Comparison of ENCODE assay signal across 8 mouse cellular contexts in the genomic region with DNA sequence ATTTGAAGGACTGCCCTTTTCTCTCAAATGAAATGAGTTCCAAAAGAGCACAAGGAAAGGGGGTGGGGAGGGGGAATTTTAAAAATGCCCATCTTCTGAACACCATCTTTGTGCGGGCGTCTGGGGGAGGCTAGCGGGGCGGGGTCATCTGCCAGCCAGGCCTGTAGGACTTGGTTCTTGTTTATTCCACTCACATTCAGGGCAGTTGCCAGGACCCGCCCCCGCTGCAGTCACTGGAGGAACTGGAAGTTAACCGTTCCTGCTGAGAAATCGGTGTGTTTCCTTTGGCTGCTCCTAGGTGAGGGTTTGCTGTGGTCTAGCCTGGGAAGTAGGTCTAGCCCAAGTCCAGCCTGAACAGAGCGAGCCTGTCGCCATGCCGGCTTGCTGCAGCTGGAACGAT. TPM values are rescaled to one million over a fixed set of nuclear protein-coding genes. Genes with fewer than 3 reads are reported as not detected.
A peak's percentile ranks its signal among the peaks of the same experiment; 100 is the strongest.
DNase-seq lines count a peak whose midpoint lies in the region; ATAC-seq and TF ChIP-seq lines count a peak whose summit lies in the region.

A gene (plus strand): TSS at position 211 of the 400 bp plus-strand sequence.

- peak; percentile 75 for ATAC-seq in hindbrain, embryonic 15.5 days (ENCODE audit: low FRiP score, low read depth)
- no peak for ATAC-seq in midbrain, postnatal 0 days (ENCODE audit: low FRiP score)

- H3K27me3 ChIP-seq in MEL (ENCODE audit: control insufficient read depth in 1 of 2, insufficient read depth in 2 of 2, low read length in 2 of 2), result no peaks in the 10 kb centered on the region
- H3K27me3 ChIP-seq in hindbrain, embryonic 15.5 days, result no peaks in the 10 kb centered on the region
- no peaks in the 10 kb centered on the region for H3K27me3 ChIP-seq in midbrain, postnatal 0 days (ENCODE audit: insufficient read depth, low read length)

- TF ChIP-seq CTCF in MEL (IDR thresholded peaks at IDR 0.05 in 2 of 3, conservative IDR thresholded peaks at IDR 0.05 in 1 of 3; ENCODE audit: control insufficient read depth in 1 of 3, insufficient read depth in 1 of 3, low read depth in 2 of 3, low read length in 3 of 3, poor library complexity in 1 of 3, severe bottlenecking in 1 of 3), result no peak
- TF ChIP-seq CTCF in midbrain, postnatal 0 days (IDR thresholded peaks at IDR 0.05), result no peak

- peak within 1 kb of the TSS; percentile 46 to 70 for H3K4me3 ChIP-seq in MEL (ENCODE audit: control insufficient read depth in 1 of 2, insufficient read depth in 1 of 2, low read depth in 2 of 2, low read length in 2 of 2)
- H3K4me3 ChIP-seq in hindbrain, embryonic 15.5 days, result peak within 1 kb of the TSS; percentile 20
- peak within 1 kb of the TSS; percentile 8; the same call in 1 of the 2 replicates for H3K4me3 ChIP-seq in midbrain, postnatal 0 days (ENCODE audit: low read depth, low read length)

- 61% methylated on average over 12 of the region's 12 CpGs for WGBS in hindbrain, embryonic 15.5 days
- 52% methylated on average over 12 of the region's 12 CpGs for WGBS in midbrain, postnatal 0 days

- peak within 1 kb of the TSS; percentile 64 for H3K27ac ChIP-seq in MEL (ENCODE audit: control insufficient read depth, low read depth, low read length)
- peak within 1 kb of the TSS; percentile 68 for H3K27ac ChIP-seq in hindbrain, embryonic 15.5 days (replicated peaks)
- H3K27ac ChIP-seq in midbrain, postnatal 0 days (ENCODE audit: low read depth, low read length), result peak within 1 kb of the TSS; percentile 57; the same call in 1 of the 2 replicates

- TF ChIP-seq RAD21 in MEL (IDR thresholded peaks at IDR 0.05; ENCODE audit: low read depth, low read length), result no peak

- intact Hi-C loops in left cerebral cortex, postnatal 4 days (cut with DNase I), result no loop called here

- no peak for TF ChIP-seq POLR2A in MEL (IDR thresholded peaks at IDR 0.05; ENCODE audit: control insufficient read depth in 1 of 2, insufficient read depth in 1 of 2, low read depth in 1 of 2, low read length in 2 of 2, poor library complexity in 1 of 2)

- no peak for TF ChIP-seq EP300 in MEL (IDR thresholded peaks at IDR 0.05; ENCODE audit: low read depth in 1 of 2, low read length in 2 of 2)

- H3K79me2 ChIP-seq in MEL (ENCODE audit: control insufficient read depth, insufficient read depth, low read length, poor library complexity), result peaks cover 7% of the 10 kb centered on the region

- no peaks in the 10 kb centered on the region for H3K9me3 ChIP-seq in MEL (replicated peaks; ENCODE audit: insufficient read depth, low read length)
- H3K9me3 ChIP-seq in hindbrain, embryonic 15.5 days, result no peaks in the 10 kb centered on the region
- no peaks in the 10 kb centered on the region for H3K9me3 ChIP-seq in midbrain, postnatal 0 days (ENCODE audit: low read length)

- H3K4me2 ChIP-seq in hindbrain, embryonic 15.5 days, result peak within 1 kb of the TSS; percentile 43
- peak within 1 kb of the TSS; percentile 20; the same call in 1 of the 2 replicates for H3K4me2 ChIP-seq in midbrain, postnatal 0 days (ENCODE audit: low read depth, low read length, poor library complexity, severe bottlenecking)

- DNase-seq in adrenal gland, adult 2 months, result peak; percentile 53
- DNase-seq in adrenal gland, postnatal 4 days (ENCODE audit: low spot score in 2 of 2), result no peak
- DNase-seq in MEL (ENCODE audit: low read depth, low spot score), result peak; percentile 78
- peak; percentile 49 for DNase-seq in gastrocnemius, adult 18-20 months (ENCODE audit: low spot score)
- peak; percentile 63 for DNase-seq in left cerebral cortex, postnatal 4 days
- peak; percentile 71 for DNase-seq in midbrain, postnatal 0 days (ENCODE audit: low spot score)
- peak; percentile 87 for DNase-seq in testis, postnatal 10 days (ENCODE audit: low spot score)

- H3K36me3 ChIP-seq in MEL (ENCODE audit: control insufficient read depth in 1 of 2, insufficient read depth in 2 of 2, low read length in 2 of 2), result peaks cover 0 to 31% of the 10 kb centered on the region in 2 experiments; a peak in 2 of 4 replicates
- no peaks in the 10 kb centered on the region for H3K36me3 ChIP-seq in hindbrain, embryonic 15.5 days
- H3K36me3 ChIP-seq in midbrain, postnatal 0 days (ENCODE audit: insufficient read depth, low read length), result no peaks in the 10 kb centered on the region

- H3K4me1 ChIP-seq in MEL (ENCODE audit: control insufficient read depth in 1 of 2, insufficient read depth in 2 of 2, low read length in 2 of 2), result peaks cover 15 to 39% of the 10 kb centered on the region in 2 experiments
- H3K4me1 ChIP-seq in hindbrain, embryonic 15.5 days (replicated peaks), result peaks cover 9% of the 10 kb centered on the region; the same call in 1 of the 2 replicates
- H3K4me1 ChIP-seq in midbrain, postnatal 0 days (ENCODE audit: insufficient read depth, low read length), result no peaks in the 10 kb centered on the region; the same call in 1 of the 2 replicates

- peak within 1 kb of the TSS; percentile 47 for H3K9ac ChIP-seq in MEL (ENCODE audit: control insufficient read depth, low read depth, low read length, poor library complexity, severe bottlenecking)
- peak within 1 kb of the TSS; percentile 17; the same call in 1 of the 2 replicates for H3K9ac ChIP-seq in hindbrain, embryonic 15.5 days
- H3K9ac ChIP-seq in midbrain, postnatal 0 days (replicated peaks; ENCODE audit: low read length, poor library complexity, severe bottlenecking), result 0 out of 2 replicates have a peak within 1 kb of the TSS, but pooled peaks have one; percentile 19

TF ChIP-seq in MEL, 35 proteins besides CTCF, POLR2A, EP300 and RAD21:
- TF ChIP-seq ETS1 (IDR thresholded peaks at IDR 0.05; ENCODE audit: low read depth, low read length), result no peak
- TF ChIP-seq MAZ (IDR thresholded peaks at IDR 0.05; ENCODE audit: low read depth, low read length), result no peak
- no peak for TF ChIP-seq GABPA (IDR thresholded peaks at IDR 0.05; ENCODE audit: low read depth, low read length)
- TF ChIP-seq POLR2AphosphoS5 (IDR thresholded peaks at IDR 0.05; ENCODE audit: borderline replicate concordance, low read depth, low read length), result no peak
- no peak for TF ChIP-seq KAT2A (conservative IDR thresholded peaks at IDR 0.05; ENCODE audit: low read depth, low read length)
- TF ChIP-seq USF1 (IDR thresholded peaks at IDR 0.05; ENCODE audit: low read depth, low read length), result no peak
- TF ChIP-seq HCFC1 (IDR thresholded peaks at IDR 0.05; ENCODE audit: low read depth, low read length), result no peak
- TF ChIP-seq ZC3H11A (IDR thresholded peaks at IDR 0.05; ENCODE audit: low read depth, low read length), result no peak
- no peak for TF ChIP-seq UBTF (IDR thresholded peaks at IDR 0.05; ENCODE audit: borderline replicate concordance, insufficient read depth, low read depth, low read length)
- TF ChIP-seq SMC3 (IDR thresholded peaks at IDR 0.05; ENCODE audit: low read depth, low read length), result no peak
- TF ChIP-seq ZMIZ1 (IDR thresholded peaks at IDR 0.05; ENCODE audit: low read depth, low read length), result no peak
- no peak for TF ChIP-seq MAFK (IDR thresholded peaks at IDR 0.05; ENCODE audit: borderline replicate concordance, low read depth, low read length)

RNA-seq across cellular contexts. Expression of the gene that starts here (rescaled TPM):
- 1 to 10 TPM; 3.0 to 3.3 TPM for total RNA-seq in adrenal gland, adult 2 months (2021)
- 3.1 and 5.3 TPM in 2 replicates for polyA plus RNA-seq in adrenal gland, adult 2 months (2012; rRNA removed)
- total RNA-seq in adrenal gland, postnatal 4 days (2021), result 1 to 10 TPM; 4.0 to 4.6 TPM
- total RNA-seq in MEL (2012; rRNA removed), result 25.3 and 29.3 TPM in 2 replicates
- polyA plus RNA-seq in MEL (2012; ENCODE audit: insufficient read depth in 1 of 2, insufficient read length in 2 of 2, low read depth in 1 of 2, low replicate concordance in 2 of 2, missing spikeins in 1 of 2), result 100 to 1,000 TPM in 1 of 2 experiments, 10 to 100 TPM in 1; 40.8 to 254 TPM
- total RNA-seq in gastrocnemius, adult 18-20 months (2021), result 1 to 10 TPM; 1.3 to 1.5 TPM
- polyA plus RNA-seq in hindbrain, embryonic 15.5 days (2015; fragmentation: Nextera tagmentation; extraction: Ambion mirVana), result 5.7 and 6.1 TPM in 2 replicates
- 1 to 10 TPM; 4.1 to 5.0 TPM for total RNA-seq in left cerebral cortex, postnatal 4 days (2021)
- 6.3 and 7.3 TPM in 2 replicates for total RNA-seq in midbrain, postnatal 0 days (2014; rRNA removed)
- polyA plus RNA-seq in midbrain, postnatal 0 days (2015; fragmentation: Nextera tagmentation; extraction: Ambion mirVana), result 3.6 and 4.6 TPM in 2 replicates

Comparison
In these comparisons a context has a peak if more than half of its experiments do, and no peak if none do; other contexts are left out.
1. DNase-seq: peak in adrenal gland, adult 2 months (single experiment), MEL (single experiment), gastrocnemius, adult 18-20 months (single experiment), left cerebral cortex, postnatal 4 days (single experiment), midbrain, postnatal 0 days (single experiment) and testis, postnatal 10 days (single experiment); none in adrenal gland, postnatal 4 days (0 of 2).
2. H3K4me3 ChIP-seq: peak in every context shown above with its lines; median percentile 58 in MEL; 20 in hindbrain, embryonic 15.5 days; 8 in midbrain, postnatal 0 days.
3. Peak in every context shown above with its lines, with median percentiles within 50 percentile points of each other: H3K27ac ChIP-seq and H3K9ac ChIP-seq.